Mouse (Mus musculus) cortical plate, adult 2 months (tissue): Measurements from ENCODE around the gene Stk35. TPM values are rescaled to one million over a fixed set of nuclear protein-coding genes. Genes with fewer than 3 reads are reported as not detected.
A peak's percentile ranks its signal among the peaks of the same experiment; 100 is the strongest.

Experiments
- H3K27ac ChIP-seq: fragments of 200-500 bp; 2 replicates; pipeline ENCODE4 v1.5.1; 2012; ENCODE audit warnings: low read length, control low read depth, inconsistent platforms; ENCODE audit not compliant: insufficient read depth
- H3K4me1 ChIP-seq: fragments of 200-500 bp; 2 replicates; pipeline ENCODE4 v1.6.1; 2011; ENCODE audit warnings: low read length; ENCODE audit not compliant: control insufficient read depth, insufficient read depth
- H3K4me3 ChIP-seq: fragments of 200-500 bp; 2 replicates; pipeline ENCODE4 v1.5.1; 2011; ENCODE audit warnings: mild to moderate bottlenecking, low read length, control low read depth; ENCODE audit not compliant: insufficient read depth
- CTCF ChIP-seq: fragments of 200-500 bp; IDR thresholded peaks from 2 replicates; pipeline ENCODE4 v1.5.1; 2011; ENCODE audit warnings: mild to moderate bottlenecking, control low read depth, low read length; ENCODE audit not compliant: insufficient read depth; ENCODE audit errors: extremely low read depth
- POLR2A ChIP-seq: fragments of 200-500 bp; IDR thresholded peaks from 2 replicates; pipeline ENCODE4 v1.6.1; 2011; ENCODE audit warnings: mild to moderate bottlenecking, low read length, control low read depth; ENCODE audit not compliant: insufficient read depth; ENCODE audit errors: extremely low read depth
- polyA plus RNA-seq: library from polyadenylated mRNA; depleted of rRNA; stranded (reverse); fragments of >200 nt; gene quantifications from 2 replicates; pipeline ENCODE4 v1.2.3, GENCODE M21; 2012

Stk35 gene
- polyA plus RNA-seq, 1 experiment: 24.4 TPM

GRCm38 (mm10) chr2:129814033-129814432 lies 13.7 kb downstream of the Stk35 start:
- Histone ChIP-seq H3K4me3 (no peak overlapping the region), H3K4me1 (peaks cover 24% of the 10 kb centered on the region), H3K27ac (no peak overlapping the region)
- TF ChIP-seq CTCF (no peak), POLR2A (no peak)

GRCm38 (mm10) chr2:129815076-129815475 lies 14.8 kb downstream of the Stk35 start:
- no peak overlapping the region for H3K27ac ChIP-seq
- no peak overlapping the region for H3K4me3 ChIP-seq
- H3K4me1 ChIP-seq: peaks cover 26% of the 10 kb centered on the region
- TF ChIP-seq CTCF (no peak), POLR2A (no peak)

GRCm38 (mm10) chr2:129817603-129818257 lies 17.4 kb downstream of the Stk35 start:
- TF ChIP-seq POLR2A (no peak), CTCF (no peak)
- Histone ChIP-seq H3K4me1 (peaks cover 43% of the 10 kb centered on the region), H3K27ac (no peak overlapping the region), H3K4me3 (no peak overlapping the region)

GRCm38 (mm10) chr2:129818868-129819267 lies 18.6 kb downstream of the Stk35 start:
- no peak for TF ChIP-seq CTCF
- no peak for TF ChIP-seq POLR2A
- peak overlapping the region; percentile 15; the same call in 1 of the 2 replicates for H3K27ac ChIP-seq
- H3K4me1 ChIP-seq: peaks cover 42% of the 10 kb centered on the region
- no peak overlapping the region for H3K4me3 ChIP-seq

- Histone ChIP-seq H3K27ac (no peak overlapping the region), H3K4me3 (no peak overlapping the region), H3K4me1 (peaks cover 40% of the 10 kb centered on the region)
- no peak for TF ChIP-seq POLR2A
- TF ChIP-seq CTCF: no peak
These were observed 19.2 kb downstream of the Stk35 start for GRCm38 (mm10) chr2:129819531-129819930.

- TF ChIP-seq POLR2A (no peak), CTCF (no peak)
- H3K4me1 ChIP-seq: peaks cover 40% of the 10 kb centered on the region
- no peak overlapping the region for H3K4me3 ChIP-seq
- H3K27ac ChIP-seq: no peak overlapping the region
These were observed 19.6 kb downstream of the Stk35 start for GRCm38 (mm10) chr2:129819951-129820350.

- H3K4me1 ChIP-seq: peaks cover 35% of the 10 kb centered on the region
- H3K4me3 ChIP-seq: no peak overlapping the region
- no peak overlapping the region for H3K27ac ChIP-seq
- TF ChIP-seq CTCF: no peak
- TF ChIP-seq POLR2A: no peak
These were observed 20.7 kb downstream of the Stk35 start for GRCm38 (mm10) chr2:129821021-129821420.

GRCm38 (mm10) chr2:129821568-129821967 lies 21.3 kb downstream of the Stk35 start:
- no peak for TF ChIP-seq POLR2A
- no peak for TF ChIP-seq CTCF
- peaks cover 33% of the 10 kb centered on the region for H3K4me1 ChIP-seq
- no peak overlapping the region for H3K4me3 ChIP-seq
- no peak overlapping the region for H3K27ac ChIP-seq

- TF ChIP-seq POLR2A (no peak), CTCF (no peak)
- H3K4me1 ChIP-seq: peaks cover 22% of the 10 kb centered on the region
- no peak overlapping the region for H3K4me3 ChIP-seq
- no peak overlapping the region for H3K27ac ChIP-seq
These were observed 23.0 kb downstream of the Stk35 start for GRCm38 (mm10) chr2:129823310-129823709.

- TF ChIP-seq CTCF (no peak), POLR2A (no peak)
- H3K27ac ChIP-seq: no peak overlapping the region
- H3K4me1 ChIP-seq: peaks cover 17% of the 10 kb centered on the region
- no peak overlapping the region for H3K4me3 ChIP-seq
These were observed 23.9 kb downstream of the Stk35 start for GRCm38 (mm10) chr2:129824254-129824653.
